Mouse (Mus musculus) retina, postnatal 7 days (tissue): ENCODE results near the gene Dcp1b.

Experiments
- DNase-seq: peaks from one replicate; pipeline ENCODE4 v3.0.0-alpha.2; 2012; ENCODE audit warnings: low read depth, low spot score

Gene Dcp1b

DNA sequence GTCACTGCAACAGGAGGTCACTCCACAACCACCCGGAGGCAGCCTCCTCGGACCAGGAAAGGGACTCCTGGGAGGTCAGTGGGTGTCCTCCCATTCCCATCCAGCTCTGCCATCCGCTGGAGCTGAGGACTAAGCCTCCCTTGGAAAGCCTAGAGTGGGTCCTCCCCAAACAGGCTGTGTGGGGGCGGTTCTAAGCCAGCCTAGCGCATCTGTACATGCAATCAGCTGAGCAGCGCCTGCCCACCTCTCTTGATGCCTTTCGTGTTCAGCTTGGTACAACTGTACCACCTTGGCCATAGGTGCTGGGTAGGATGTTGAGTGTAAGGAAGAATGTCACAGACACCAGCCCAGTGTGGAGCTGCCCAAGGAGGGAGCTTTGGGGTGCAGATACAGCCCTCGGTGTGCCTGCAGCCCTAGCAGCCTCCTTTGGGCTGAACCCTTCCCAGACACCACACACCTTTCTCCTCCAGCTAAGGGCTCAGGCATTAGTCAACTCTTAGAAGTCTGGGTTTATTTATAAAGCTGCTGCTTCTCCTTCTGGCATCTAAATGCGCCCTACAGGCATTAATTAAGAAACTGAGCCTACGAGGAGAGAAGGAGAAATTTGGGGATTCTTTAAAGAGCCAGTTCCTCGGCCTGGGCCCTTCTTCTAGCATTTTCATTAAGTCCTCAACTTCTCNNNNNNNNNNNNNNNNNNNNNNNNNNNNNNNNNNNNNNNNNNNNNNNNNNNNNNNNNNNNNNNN is 54.0 kb downstream of the Dcp1b start:
- DNase-seq, result no peak

- no peak for DNase-seq
These were observed 58.0 kb downstream of the Dcp1b start for GRCm38 (mm10) chr6:119233066-119233465.

DNA sequence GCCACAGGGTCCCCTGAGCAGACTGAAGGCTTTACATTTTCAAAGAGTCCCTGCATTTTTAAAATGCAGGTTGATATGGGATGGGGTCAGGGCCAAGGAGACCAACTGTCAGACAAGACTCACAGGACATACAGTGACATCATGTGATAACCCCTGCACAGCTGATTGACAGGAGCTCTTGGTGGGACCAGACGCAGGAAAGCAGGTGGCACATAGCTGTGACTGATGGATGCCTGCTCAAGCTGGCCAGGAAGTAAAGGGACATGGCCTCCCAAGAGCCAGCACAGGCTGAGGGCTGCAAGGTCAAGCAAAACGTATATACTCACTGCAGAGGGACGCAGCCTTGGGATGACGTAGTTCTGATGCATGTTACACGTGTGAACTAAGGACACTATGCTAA is 60.4 kb downstream of the Dcp1b start:
- DNase-seq, result no peak

DNA sequence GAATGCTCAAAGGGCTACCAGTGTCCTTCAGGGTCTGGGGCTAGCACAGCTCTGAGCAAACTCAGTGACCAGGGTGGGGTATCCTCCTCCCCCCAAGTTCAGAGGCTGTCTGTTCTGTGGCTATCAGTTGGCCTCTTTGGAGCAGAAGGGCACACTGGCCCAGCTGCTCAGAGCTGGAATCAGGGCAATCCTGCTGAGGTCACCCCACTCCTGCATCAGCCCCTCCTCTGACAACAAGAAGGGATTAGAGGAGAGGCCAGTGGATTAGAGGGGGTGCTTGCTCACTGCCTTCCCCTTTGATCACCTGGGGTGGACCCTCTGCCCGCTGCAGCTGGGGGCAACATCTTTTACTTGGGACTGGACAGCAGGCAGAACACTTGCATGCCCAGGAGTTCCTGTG is 61.2 kb downstream of the Dcp1b start, which contains the start of gene Cacna2d4:
Cacna2d4 (plus strand) TSS at position 286 of the 400 bp plus-strand sequence.
- peak; percentile 69 for DNase-seq

- peak; percentile 58 for DNase-seq
These were observed 62.5 kb downstream of the Dcp1b start for GRCm38 (mm10) chr6:119237427-119237989.

DNA sequence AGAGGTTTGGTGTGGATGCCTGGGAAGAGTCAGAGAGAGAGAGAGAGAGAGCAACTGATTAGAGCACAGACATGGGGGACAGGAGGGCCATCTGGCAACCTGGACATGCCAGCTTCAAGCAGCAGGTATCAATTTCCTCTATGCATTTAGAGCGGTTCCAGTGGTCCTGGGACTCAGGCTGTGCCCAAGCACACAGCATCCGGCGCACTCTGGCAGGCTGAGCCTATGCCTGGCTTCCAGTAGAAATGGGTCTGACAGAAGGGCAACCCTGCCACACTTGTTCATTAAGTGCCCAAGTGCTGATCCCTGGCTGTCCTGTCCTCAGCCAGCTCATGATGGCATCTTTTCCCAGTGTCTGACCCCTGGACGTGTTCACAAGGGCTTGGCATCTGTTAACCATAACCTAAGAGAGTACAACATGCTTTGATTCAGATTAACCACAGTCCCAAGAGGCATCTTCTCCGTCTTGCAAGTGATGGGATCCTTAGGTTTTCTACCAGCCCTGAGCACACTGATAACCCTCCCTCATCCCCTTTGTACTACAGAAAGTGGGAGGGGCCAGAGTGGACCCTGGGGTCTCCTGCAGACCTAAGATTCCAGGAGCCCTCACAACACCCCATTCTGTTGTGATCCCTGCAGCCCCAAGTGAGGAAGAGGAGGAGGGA is 64.4 kb downstream of the Dcp1b start:
- no peak for DNase-seq

DNA sequence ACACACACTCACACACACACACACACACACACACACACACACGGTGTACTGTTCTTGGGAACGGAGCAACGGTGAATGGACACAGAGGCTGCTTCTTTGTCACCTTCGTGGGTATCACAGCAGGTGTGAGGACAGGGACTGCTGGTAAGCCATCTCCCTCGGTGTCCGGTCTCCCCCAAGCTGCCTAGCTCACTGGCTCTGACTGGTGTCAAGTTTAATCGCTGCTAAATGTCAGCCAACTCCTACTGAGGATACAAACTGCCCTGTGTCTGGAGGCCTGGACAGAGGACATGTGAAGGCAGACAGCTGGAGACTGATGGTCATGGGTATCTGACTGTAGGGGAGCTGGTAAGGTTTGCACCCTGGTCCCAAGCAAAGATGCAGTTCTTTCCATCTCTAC is 65.2 kb downstream of the Dcp1b start:
- DNase-seq, result no peak

GRCm38 (mm10) chr6:119240871-119241705 is 66.0 kb downstream of the Dcp1b start:
- DNase-seq, result peak; percentile 43

DNA sequence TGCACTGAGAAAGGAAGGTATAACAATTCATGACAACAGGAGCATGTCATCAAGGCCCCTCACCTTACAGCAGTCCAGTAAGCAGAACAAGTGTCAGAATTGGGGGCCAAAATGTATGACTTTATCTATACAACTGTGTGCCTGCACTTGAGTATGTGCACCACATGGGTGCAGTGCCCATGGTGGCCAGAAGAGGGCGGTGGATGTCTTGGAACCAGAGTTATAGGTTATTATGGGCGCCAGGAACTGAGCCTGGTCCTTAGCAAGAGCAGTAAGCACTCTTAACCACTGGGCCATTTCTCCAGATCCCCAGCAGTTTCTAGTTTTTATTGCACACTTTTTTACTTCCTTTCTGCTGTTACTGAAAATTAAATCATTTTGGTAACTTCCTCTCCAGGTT is 71.0 kb downstream of the Dcp1b start:
- DNase-seq, result no peak

- no peak for DNase-seq
These were observed 73.5 kb downstream of the Dcp1b start for GRCm38 (mm10) chr6:119248578-119248977.

GRCm38 (mm10) chr6:119249726-119250125 is 74.7 kb downstream of the Dcp1b start:
- no peak for DNase-seq

- DNase-seq, result no peak
These were observed 76.7 kb downstream of the Dcp1b start for GRCm38 (mm10) chr6:119251704-119252103.
